ENCODE assay signal across 22 mouse cellular contexts in genomic region chr7:29995134-29995533, GRCm38 (mm10).
"Had no signal": no experiment of that assay in that cellular context is flagged by ENCODE, and none has a peak within 500 bp of the region (broad histone marks: within the 10 kb centered on the region; RNA-seq: fewer than 3 reads in every experiment).

No protein-coding gene starts in this region.

- DNase-seq: kidney, adult 18-20 months; kidney, adult 9 months; kidney, postnatal 10 days; kidney, postnatal 36 days; left cerebral cortex, postnatal 4 days; liver, postnatal 0 days; lung, embryonic 14.5 days; midbrain, embryonic 14.5 days; right cerebral cortex, adult 18-20 months; right cerebral cortex, postnatal 14 days; right cerebral cortex, postnatal 4 days; thymus, postnatal 25 days had no signal

- H3K27ac ChIP-seq: limb, embryonic 12.5 days; limb, embryonic 15.5 days; liver, embryonic 14.5 days; macrophage; midbrain, embryonic 10.5 days; neural tube, embryonic 12.5 days; neural tube, embryonic 15.5 days had no signal

- H3K9me3 ChIP-seq: limb, embryonic 12.5 days; limb, embryonic 15.5 days; megakaryocyte, embryonic 14.5 days; midbrain, embryonic 10.5 days; neural tube, embryonic 12.5 days; neural tube, embryonic 15.5 days had no signal

- H3K4me1 ChIP-seq: limb, embryonic 12.5 days; limb, embryonic 15.5 days; midbrain, embryonic 10.5 days; neural tube, embryonic 12.5 days; neural tube, embryonic 15.5 days had no signal

- H3K4me3 ChIP-seq: limb, embryonic 12.5 days; limb, embryonic 15.5 days; megakaryocyte, embryonic 14.5 days; midbrain, embryonic 10.5 days; neural tube, embryonic 12.5 days; neural tube, embryonic 15.5 days had no signal

- H3K4me2 ChIP-seq: limb, embryonic 12.5 days; limb, embryonic 15.5 days; liver, embryonic 11.5 days; lung, embryonic 14.5 days; neural tube, embryonic 12.5 days; neural tube, embryonic 15.5 days had no signal

- ATAC-seq: liver, postnatal 0 days; lung, postnatal 0 days had no signal

- H3K27me3 ChIP-seq: limb, embryonic 12.5 days; limb, embryonic 15.5 days; megakaryocyte, embryonic 14.5 days; neural tube, embryonic 12.5 days; neural tube, embryonic 15.5 days had no signal

- H3K9ac ChIP-seq: limb, embryonic 12.5 days; limb, embryonic 15.5 days; liver, embryonic 14.5 days; liver, postnatal 0 days; lung, embryonic 14.5 days; neural tube, embryonic 12.5 days; neural tube, embryonic 15.5 days had no signal
